Mouse (Mus musculus) neural tube, embryonic 14.5 days (tissue): ENCODE results near the gene Lrmda. TPM values are rescaled to one million over a fixed set of nuclear protein-coding genes. Genes with fewer than 3 reads are reported as not detected.

Experiments used
- ATAC-seq: fragments of 200-750 bp; cut with Nextera tagmentation; 2 replicates; pipeline ENCODE4 v1.8.0; 2017; ENCODE audit warnings: low read depth, mild to moderate bottlenecking, moderate TSS enrichment, moderate library complexity
- H3K27ac ChIP-seq: fragments of 300-500 bp; sonication (generic); 2 replicates; pipeline ENCODE4 v1.5.1; 2014; ENCODE audit warnings: low read depth, mild to moderate bottlenecking, control low read depth, low read length, moderate library complexity, mixed read lengths
- H3K27me3 ChIP-seq: fragments of 300-500 bp; sonication (generic); 2 replicates; pipeline ENCODE4 v1.6.1; 2014; ENCODE audit warnings: low read length; ENCODE audit not compliant: control insufficient read depth, insufficient read depth
- H3K36me3 ChIP-seq: fragments of 300-500 bp; sonication (generic); 2 replicates; pipeline ENCODE4 v1.6.1; 2014; ENCODE audit warnings: low read length, mixed read lengths; ENCODE audit not compliant: control insufficient read depth, insufficient read depth
- H3K4me1 ChIP-seq: fragments of 300-500 bp; sonication (generic); 2 replicates; pipeline ENCODE4 v1.6.1; 2014; ENCODE audit warnings: low read length; ENCODE audit not compliant: control insufficient read depth, insufficient read depth
- H3K4me2 ChIP-seq: fragments of 300-500 bp; sonication (generic); 2 replicates; pipeline ENCODE4 v1.6.1; 2014; ENCODE audit warnings: mild to moderate bottlenecking, low read depth, low read length, control low read depth
- H3K4me3 ChIP-seq: fragments of 300-500 bp; sonication (generic); 2 replicates; pipeline ENCODE4 v1.5.1; 2014; ENCODE audit warnings: low read depth, low read length, control low read depth, mixed read lengths
- H3K9ac ChIP-seq: fragments of 300-500 bp; sonication (generic); replicated peaks from 2 replicates; pipeline ENCODE4 v1.6.1; 2014; ENCODE audit warnings: low read depth, mild to moderate bottlenecking, control low read depth, low read length, mixed read lengths
- H3K9me3 ChIP-seq: fragments of 300-500 bp; sonication (generic); 2 replicates; pipeline ENCODE4 v1.6.1; 2016; ENCODE audit warnings: low read length; ENCODE audit not compliant: control insufficient read depth
- WGBS: fragments of 180-500 bp; shearing (Covaris S2); extraction: QIAGEN DNeasy Blood & Tissue Kit; methylation state at CpG from one replicate; pipeline ENCODE4 v1.1.7; 2014; 5-methylcytosine and 5-hydroxymethylcytosine counted together
- polyA plus RNA-seq: library from polyadenylated mRNA; unstranded; fragments of >200 nt; fragmentation: Nextera tagmentation; extraction: Ambion mirVana; gene quantifications from 2 replicates; pipeline ENCODE4 v1.2.1, GENCODE M21; 2014

The Lrmda gene
- polyA plus RNA-seq, 1 experiment from 2014 or later: 0.35 TPM

- no peaks in the 10 kb centered on the region for H3K9me3 ChIP-seq
- H3K36me3 ChIP-seq: no peaks in the 10 kb centered on the region
- H3K4me3 ChIP-seq: no peak overlapping the region
- ATAC-seq: no peak
- no peak overlapping the region for H3K9ac ChIP-seq
- no peak overlapping the region for H3K4me2 ChIP-seq
- 0 out of 2 replicates have a peak, but pooled peaks cover 7% of the 10 kb centered on the region for H3K4me1 ChIP-seq
- H3K27ac ChIP-seq: no peak overlapping the region
- H3K27me3 ChIP-seq: no peaks in the 10 kb centered on the region
- 89% methylated on average over 1 of the region's 1 CpGs for WGBS
Observed at GRCm38 (mm10) chr14:22049282-22049681, 29.8 kb downstream of the Lrmda start.

DNA sequence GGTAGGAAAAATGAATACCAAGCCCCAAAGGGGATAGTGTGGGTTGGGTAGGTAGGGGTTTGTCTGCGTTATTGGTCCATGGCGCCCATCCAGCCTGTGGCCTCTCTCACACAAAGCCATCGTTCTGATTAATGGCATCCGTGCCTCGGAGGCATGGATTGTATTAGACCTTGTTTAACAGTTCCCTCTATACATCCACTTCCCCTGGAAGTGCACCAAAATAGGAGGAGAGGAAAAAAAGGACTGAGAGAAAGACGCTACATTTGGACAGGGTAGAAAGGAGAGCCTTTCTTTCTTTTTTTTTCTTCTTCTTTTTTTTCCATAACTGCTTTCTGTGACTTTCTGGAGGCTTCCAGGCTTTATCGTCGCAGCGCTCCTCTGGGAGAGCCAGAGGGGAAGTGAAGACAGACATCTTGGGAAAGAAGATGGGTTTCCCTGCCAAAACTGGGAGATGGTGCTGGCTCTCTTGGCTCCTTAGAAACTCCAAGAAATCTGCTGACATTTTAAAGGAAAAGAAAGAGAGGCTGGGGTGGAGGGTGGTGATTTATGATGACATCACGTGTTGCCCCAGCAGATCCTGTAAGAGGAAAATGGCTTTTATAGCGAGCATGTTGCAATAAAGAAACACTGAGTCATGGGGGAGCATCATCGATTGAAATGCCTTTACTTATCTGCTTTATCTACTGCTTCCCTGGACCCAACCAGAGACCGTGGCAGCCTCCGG, 32.6 kb downstream of the Lrmda start:
- no peak overlapping the region for H3K9ac ChIP-seq
- H3K9me3 ChIP-seq: no peaks in the 10 kb centered on the region
- H3K36me3 ChIP-seq: no peaks in the 10 kb centered on the region
- H3K4me3 ChIP-seq: no peak overlapping the region
- H3K27ac ChIP-seq: no peak overlapping the region
- no peak for ATAC-seq
- 0 out of 2 replicates have a peak, but pooled peaks cover 7% of the 10 kb centered on the region for H3K4me1 ChIP-seq
- 44% methylated on average over 14 of the region's 14 CpGs for WGBS
- no peaks in the 10 kb centered on the region for H3K27me3 ChIP-seq
- no peak overlapping the region for H3K4me2 ChIP-seq

GRCm38 (mm10) chr14:22055630-22056029, 36.1 kb downstream of the Lrmda start:
- H3K4me3 ChIP-seq: no peak overlapping the region
- no peaks in the 10 kb centered on the region for H3K27me3 ChIP-seq
- H3K9me3 ChIP-seq: no peaks in the 10 kb centered on the region
- ATAC-seq: no peak
- WGBS: 76% methylated on average over 8 of the region's 8 CpGs
- peaks cover 7% of the 10 kb centered on the region; the same call in 1 of the 2 replicates for H3K4me1 ChIP-seq
- H3K27ac ChIP-seq: no peak overlapping the region
- H3K9ac ChIP-seq: no peak overlapping the region
- H3K36me3 ChIP-seq: no peaks in the 10 kb centered on the region
- no peak overlapping the region for H3K4me2 ChIP-seq

GRCm38 (mm10) chr14:22056246-22056645, 36.7 kb downstream of the Lrmda start:
- H3K27ac ChIP-seq: no peak overlapping the region
- ATAC-seq: no peak
- H3K9me3 ChIP-seq: no peaks in the 10 kb centered on the region
- H3K9ac ChIP-seq: no peak overlapping the region
- H3K4me2 ChIP-seq: no peak overlapping the region
- H3K27me3 ChIP-seq: no peaks in the 10 kb centered on the region
- no peaks in the 10 kb centered on the region for H3K36me3 ChIP-seq
- H3K4me1 ChIP-seq: peaks cover 7% of the 10 kb centered on the region; the same call in 1 of the 2 replicates
- no peak overlapping the region for H3K4me3 ChIP-seq
- 84% methylated on average over 4 of the region's 4 CpGs for WGBS

DNA sequence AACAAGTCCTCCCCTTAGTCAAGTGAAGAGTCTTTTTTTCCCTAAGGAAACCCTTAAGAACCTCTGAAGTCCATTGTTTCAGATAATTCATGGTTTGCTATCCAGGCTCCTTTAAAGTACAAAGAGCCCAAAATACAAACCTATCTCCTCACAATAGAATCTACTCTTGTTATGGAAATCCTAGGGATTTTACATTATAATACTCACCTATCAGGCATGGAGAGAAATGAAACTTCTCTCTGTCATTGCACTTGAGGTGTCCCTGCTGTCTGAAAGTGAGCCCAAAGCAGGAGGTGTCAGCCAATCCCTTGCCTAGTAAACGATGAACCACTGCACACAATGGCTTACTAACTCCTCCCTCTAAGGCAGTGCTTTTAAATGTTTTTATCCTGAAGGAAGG, 39.2 kb downstream of the Lrmda start:
- Histone ChIP-seq H3K36me3 (no peaks in the 10 kb centered on the region), H3K4me2 (no peak overlapping the region), H3K9ac (no peak overlapping the region), H3K27me3 (no peaks in the 10 kb centered on the region), H3K27ac (no peak overlapping the region), H3K9me3 (no peaks in the 10 kb centered on the region), H3K4me1 (no peaks in the 10 kb centered on the region; the same call in 1 of the 2 replicates), H3K4me3 (no peak overlapping the region)
- no peak for ATAC-seq
- 30% methylated on average over 1 of the region's 1 CpGs for WGBS

GRCm38 (mm10) chr14:22059348-22059861, 39.9 kb downstream of the Lrmda start:
- H3K36me3 ChIP-seq: no peaks in the 10 kb centered on the region
- H3K9ac ChIP-seq: no peak overlapping the region
- no peak overlapping the region for H3K4me2 ChIP-seq
- H3K4me3 ChIP-seq: no peak overlapping the region
- H3K27me3 ChIP-seq: no peaks in the 10 kb centered on the region
- no peak overlapping the region for H3K27ac ChIP-seq
- no peaks in the 10 kb centered on the region for H3K9me3 ChIP-seq
- ATAC-seq: no peak
- 92% methylated on average over 6 of the region's 6 CpGs for WGBS
- H3K4me1 ChIP-seq: no peaks in the 10 kb centered on the region; the same call in 1 of the 2 replicates

DNA sequence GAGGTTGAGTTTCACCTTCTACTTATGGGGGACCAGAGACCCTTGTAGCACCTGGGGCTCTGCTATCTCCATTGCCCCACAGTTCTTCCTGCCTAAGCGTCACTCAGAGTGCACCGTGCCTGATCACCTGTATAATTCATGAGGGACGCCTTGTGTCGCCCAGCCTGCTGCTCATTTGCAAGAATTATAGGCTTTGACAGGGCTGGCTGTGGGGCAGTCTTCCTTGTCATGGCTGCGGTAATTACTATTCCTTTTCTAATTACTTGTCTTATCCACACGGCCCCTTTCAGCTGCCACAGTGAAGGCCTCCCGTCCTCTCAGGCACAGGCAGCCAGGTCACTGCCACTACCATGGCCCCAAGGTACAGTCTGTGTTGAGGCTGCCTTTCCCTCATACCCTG, 41.3 kb downstream of the Lrmda start:
- 18% methylated on average over 7 of the region's 7 CpGs for WGBS
- no peaks in the 10 kb centered on the region; the same call in 1 of the 2 replicates for H3K4me1 ChIP-seq
- H3K9me3 ChIP-seq: no peaks in the 10 kb centered on the region
- H3K4me2 ChIP-seq: no peak overlapping the region
- H3K4me3 ChIP-seq: no peak overlapping the region
- no peaks in the 10 kb centered on the region for H3K27me3 ChIP-seq
- peak; percentile 28; the same call in 1 of the 2 replicates for ATAC-seq
- H3K9ac ChIP-seq: no peak overlapping the region
- H3K36me3 ChIP-seq: no peaks in the 10 kb centered on the region
- H3K27ac ChIP-seq: no peak overlapping the region

DNA sequence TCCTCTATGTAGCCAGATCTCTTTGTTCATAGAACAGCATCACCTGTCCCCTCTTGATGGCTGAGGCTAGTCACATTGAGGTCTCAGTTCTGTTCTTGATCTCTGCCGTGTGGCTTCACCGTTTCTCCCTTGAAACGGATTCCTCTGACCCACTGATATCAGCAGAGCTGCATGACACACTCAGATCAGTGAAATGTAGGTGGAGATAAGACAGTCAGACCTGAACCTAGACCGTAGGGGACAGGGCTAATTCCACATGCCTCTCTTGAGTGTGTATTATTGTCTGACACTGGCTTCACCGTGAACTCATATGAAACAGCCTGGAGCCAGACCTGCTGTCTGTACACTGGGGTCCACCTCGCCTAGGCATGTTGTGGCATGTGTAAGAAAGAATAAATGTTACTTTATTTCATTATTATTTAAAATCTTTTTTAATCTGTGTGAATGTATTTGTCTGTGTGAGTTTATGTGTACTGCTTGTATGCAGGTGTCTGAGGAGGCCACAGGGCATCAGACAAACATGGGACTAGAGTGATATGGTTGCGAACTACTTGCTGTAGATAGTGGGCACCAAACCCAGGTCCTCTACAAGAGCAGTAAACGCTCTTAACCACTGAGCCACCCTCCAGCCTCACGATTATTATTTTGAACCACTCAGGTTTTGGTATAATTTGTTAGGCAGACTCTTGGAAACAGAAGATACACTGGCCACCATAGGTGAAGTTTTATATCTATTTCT, 42.8 kb downstream of the Lrmda start:
- Histone ChIP-seq H3K9me3 (no peaks in the 10 kb centered on the region), H3K27me3 (no peaks in the 10 kb centered on the region), H3K9ac (no peak overlapping the region), H3K36me3 (no peaks in the 10 kb centered on the region), H3K4me1 (no peaks in the 10 kb centered on the region; the same call in 1 of the 2 replicates), H3K4me2 (no peak overlapping the region), H3K4me3 (no peak overlapping the region), H3K27ac (no peak overlapping the region)
- 91% methylated on average over 9 of the region's 9 CpGs for WGBS
- no peak for ATAC-seq

- Histone ChIP-seq H3K4me2 (no peak overlapping the region), H3K9ac (no peak overlapping the region), H3K36me3 (no peaks in the 10 kb centered on the region)
Observed at GRCm38 (mm10) chr14:22069169-22069568, 49.7 kb downstream of the Lrmda start.

More at GRCm38 (mm10) chr14:22069169-22069568, 49.7 kb downstream of the Lrmda start:
- Histone ChIP-seq H3K27me3 (no peaks in the 10 kb centered on the region), H3K4me3 (no peak overlapping the region), H3K9me3 (no peaks in the 10 kb centered on the region), H3K27ac (no peak overlapping the region), H3K4me1 (no peaks in the 10 kb centered on the region)
- no peak for ATAC-seq
- WGBS: 37% methylated on average over 2 of the region's 2 CpGs
